Mouse (Mus musculus) kidney, adult 11 months (tissue): ENCODE results near the gene Ttll3.

Experiments used
- DNase-seq: peaks from one replicate; pipeline ENCODE4 v3.0.0; 2022

The Ttll3 gene

GRCm38 (mm10) chr6:113388960-113389359, at the start of gene Ttll3:
Ttll3 (plus strand) TSS chr6:113389260.
- DNase-seq: no peak

- DNase-seq: no peak
Observed at GRCm38 (mm10) chr6:113341574-113341973, 47.5 kb upstream of the Ttll3 start.

DNA sequence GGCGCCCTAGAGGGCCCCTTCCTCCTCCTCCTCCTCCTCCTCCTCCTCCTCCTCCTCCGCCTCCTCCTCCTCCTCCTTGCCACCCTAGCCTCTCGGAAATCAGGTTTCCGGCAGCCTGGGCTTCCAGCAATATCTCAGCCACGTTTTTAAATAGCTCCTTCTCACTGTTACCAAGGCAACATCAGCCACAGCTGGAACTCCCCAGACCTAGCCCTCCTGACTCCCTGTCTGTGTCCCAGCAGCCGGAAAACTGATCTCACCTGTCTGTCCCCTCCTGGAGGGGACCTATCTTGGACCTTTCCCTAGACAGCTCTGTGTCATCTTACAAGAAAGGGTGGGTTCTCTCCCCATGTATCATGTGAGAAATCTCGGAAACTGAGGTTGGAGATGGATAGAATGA, 46.8 kb upstream of the Ttll3 start:
- no peak for DNase-seq

- peak; percentile 80 for DNase-seq
Observed at GRCm38 (mm10) chr6:113343177-113344092, 45.6 kb upstream of the Ttll3 start, which contains the start of gene Camk1. Camk1 (minus strand) TSS chr6:113343984.

DNA sequence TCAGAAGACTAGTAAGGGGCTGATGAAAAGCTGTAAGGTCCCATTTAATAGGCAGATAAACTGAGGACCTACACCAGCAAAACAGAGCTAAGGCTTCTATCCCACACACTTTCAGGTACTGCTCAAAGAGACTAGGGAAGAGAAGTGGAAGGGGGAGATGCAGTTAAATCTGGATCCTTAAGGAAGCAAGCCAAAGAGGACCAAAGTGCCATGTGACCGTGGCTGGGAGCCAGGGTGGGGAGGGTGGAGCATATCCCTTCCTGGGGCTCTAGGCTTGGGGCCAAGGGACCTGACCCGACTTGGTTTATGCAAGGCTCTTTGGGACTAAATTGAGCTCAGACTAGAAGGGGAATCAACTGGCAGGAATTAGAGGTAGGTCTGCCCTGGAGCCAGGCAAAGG, 44.7 kb upstream of the Ttll3 start:
- peak; percentile 95 for DNase-seq

- no peak for DNase-seq
Observed at GRCm38 (mm10) chr6:113346897-113347296, 42.2 kb upstream of the Ttll3 start.

- DNase-seq: no peak
Observed at GRCm38 (mm10) chr6:113350538-113350937, 38.5 kb upstream of the Ttll3 start.

DNA sequence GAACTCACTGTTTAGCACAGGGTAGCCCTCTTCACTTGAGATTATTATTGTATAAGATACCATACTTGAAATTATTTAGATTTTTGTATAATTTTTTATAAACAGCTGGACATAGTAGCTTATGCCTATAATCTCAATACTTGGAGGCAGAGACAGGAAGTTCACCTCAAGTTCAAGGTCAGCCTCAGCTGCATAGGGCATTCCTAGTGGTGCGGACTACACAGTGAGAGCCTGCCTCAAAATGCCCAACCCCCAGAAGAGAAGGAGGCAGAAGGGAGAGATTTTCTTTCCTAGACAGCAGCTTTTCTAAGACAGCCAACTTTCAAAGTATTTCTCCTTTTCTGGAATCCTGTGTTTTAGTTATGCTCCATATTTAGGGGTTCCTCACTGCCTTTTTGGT, 37.9 kb upstream of the Ttll3 start:
- DNase-seq: no peak

- DNase-seq: no peak
Observed at GRCm38 (mm10) chr6:113351653-113352052, 37.4 kb upstream of the Ttll3 start.

DNA sequence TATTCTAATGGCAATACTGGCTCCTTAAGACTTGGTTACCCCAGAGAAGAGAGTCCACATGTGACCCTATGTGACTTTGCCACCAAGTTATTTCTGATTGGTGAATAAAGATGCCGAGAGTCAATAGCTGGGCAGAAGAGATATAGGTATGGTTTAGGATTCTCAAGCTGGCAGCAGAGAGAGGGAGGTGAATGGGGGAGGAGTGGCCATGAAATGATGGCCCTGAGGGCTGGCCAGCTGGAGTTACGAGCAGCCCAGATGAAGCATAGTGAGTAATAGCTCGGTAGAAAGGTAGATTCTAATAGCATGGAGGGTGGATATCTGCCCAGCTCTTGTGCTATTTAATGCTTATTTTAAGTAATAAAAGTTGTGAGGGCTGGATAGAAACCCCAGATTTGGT, 36.2 kb upstream of the Ttll3 start:
- no peak for DNase-seq

DNA sequence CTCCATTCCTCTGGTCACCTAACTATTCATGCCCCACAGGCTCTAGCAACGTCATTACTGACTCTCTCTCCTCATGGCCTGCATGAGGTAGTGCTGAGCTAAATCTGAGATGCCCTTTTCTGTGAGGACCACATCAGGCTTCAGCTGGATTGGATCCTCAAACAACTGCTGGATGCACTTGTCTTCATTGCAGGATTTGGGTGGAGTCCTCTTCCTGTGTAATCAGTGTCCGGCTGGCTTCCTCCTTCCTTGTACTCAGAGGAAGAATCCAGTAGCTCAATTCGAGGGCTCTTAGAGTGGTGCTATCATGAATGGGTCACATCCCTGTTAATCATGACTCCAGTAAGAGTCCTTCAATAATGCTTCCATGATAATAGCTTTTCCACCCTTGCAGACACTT, 35.4 kb upstream of the Ttll3 start:
- DNase-seq: no peak

- DNase-seq: no peak
Observed at GRCm38 (mm10) chr6:113361476-113361875, 27.6 kb upstream of the Ttll3 start.

GRCm38 (mm10) chr6:113362241-113362640, 26.8 kb upstream of the Ttll3 start:
- no peak for DNase-seq

DNA sequence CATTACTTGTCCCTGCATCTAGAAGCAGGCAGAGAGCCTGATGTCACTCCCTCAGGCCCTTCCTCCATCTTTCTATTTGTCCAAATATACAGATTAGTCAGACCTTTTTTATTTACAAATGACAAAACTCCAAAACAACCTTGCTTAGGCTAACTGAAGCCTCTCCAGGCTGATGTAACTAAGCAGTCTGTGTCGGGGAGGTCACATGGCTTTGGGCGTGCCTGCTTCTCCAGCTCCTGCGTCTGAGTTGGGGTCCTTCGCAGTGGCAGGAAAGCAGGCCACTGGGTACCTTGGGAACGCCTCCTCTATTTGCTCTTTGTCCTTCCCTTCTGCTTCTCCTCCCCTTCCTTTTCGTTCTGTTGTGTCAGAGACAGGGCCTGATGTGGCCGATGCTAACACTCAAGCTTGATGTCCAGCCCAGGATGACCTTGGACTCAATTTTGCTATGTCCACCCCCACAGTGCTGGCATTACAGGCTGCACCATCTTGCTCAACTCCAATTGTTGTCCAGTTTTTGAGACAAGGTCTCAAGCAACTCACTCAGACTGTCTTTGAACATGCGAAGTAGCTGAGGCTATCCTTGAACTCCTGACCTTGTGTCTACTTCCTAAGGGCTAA, 24.4 kb upstream of the Ttll3 start:
- no peak for DNase-seq

DNA sequence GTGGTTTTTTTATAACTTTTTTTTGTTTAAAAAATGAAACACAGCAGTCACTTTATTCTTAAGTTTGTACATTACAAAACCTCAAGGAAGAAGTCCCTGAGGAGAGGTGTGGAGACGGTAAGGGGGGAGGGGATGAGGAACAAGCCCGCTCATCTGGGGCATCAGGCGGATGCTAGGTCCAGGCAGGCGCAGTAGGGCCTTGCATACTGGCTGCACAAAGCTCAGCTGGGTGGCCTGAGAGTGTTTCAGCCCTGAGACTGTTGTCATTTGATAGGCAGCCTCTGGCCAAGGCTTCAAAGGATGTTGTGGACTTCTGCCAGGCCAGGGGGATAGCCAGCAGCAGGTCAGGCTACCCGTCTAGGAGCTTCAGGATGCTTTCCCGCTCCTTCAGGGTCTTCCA, 22.4 kb upstream of the Ttll3 start:
- DNase-seq: no peak

DNA sequence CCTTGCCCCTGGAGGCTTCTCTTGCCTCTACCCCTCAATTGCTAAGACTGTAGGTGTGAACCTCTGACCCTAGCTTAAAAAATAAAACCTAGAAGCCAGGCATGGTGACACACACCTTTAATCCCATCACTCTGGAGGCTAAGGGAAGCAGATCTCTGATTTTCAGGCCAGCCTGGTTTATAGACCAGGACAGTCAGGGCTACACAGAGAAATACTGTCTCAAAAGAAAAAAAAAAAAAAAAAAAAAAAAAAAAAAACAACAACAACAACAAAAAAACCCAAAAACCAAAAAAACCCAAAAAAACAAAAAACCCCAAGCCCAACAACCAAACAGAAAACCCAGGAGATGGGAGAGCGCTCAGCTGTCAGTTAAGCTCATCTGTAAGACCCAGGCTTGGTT, 21.5 kb upstream of the Ttll3 start:
- DNase-seq: no peak

DNA sequence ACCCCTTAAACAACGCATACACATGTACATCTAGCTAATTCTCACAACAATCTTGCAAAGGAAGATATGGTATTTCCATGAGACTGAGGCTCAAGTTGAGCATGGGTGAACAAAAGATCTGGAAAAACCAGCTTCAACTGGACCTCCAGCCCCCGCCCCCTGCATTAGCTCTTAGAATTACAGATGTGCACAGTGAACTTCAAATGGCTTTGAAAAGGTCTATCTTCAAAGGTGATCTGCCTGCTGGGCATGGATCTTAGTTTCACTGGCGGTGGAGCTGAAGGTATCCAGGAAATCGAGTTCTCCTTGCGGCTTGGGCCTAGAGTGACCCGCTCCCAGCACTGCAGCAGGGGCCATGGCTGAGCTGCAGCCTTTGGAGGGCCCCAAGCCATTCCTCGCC, 20.9 kb upstream of the Ttll3 start:
- DNase-seq: no peak

GRCm38 (mm10) chr6:113368577-113368976, 20.5 kb upstream of the Ttll3 start:
- DNase-seq: no peak

- no peak for DNase-seq
Observed at GRCm38 (mm10) chr6:113370194-113370929, 18.7 kb upstream of the Ttll3 start.

DNA sequence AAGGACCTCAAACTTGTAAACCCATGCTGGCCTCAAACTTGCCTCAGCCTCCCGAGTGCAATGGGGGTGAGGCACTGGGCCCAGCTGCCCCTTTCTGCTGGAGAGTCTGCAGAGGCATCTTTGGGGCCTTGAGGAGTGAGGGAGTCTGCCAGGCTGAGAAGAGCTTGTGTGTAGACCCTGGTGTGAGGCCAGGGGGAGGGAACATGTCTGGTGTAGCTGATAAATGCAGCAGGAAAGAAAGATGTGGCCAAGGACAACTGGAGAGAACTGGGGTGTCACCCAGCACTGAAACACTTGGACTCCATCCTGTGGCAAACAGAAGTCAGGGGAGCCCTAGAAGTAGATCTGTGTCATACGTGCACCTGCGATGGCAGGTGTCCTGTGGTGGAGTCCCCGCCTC, 15.6 kb upstream of the Ttll3 start:
- DNase-seq: no peak

DNA sequence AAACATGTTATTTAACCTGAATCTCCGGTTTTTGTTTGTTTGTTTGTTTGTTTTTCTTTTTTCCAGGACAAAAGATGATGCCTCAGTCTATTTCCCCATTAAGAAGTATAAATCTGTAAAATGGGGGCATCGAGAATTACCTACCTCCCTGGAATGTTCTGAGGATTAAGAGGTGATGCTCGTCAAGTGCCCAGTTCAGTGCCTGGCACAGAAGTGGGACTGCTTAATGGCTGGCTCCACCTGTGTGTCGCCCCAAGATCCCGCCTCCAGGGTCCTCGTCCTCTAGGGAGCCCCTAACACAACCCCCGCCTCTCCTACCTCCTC, 11.9 kb upstream of the Ttll3 start:
- no peak for DNase-seq

DNA sequence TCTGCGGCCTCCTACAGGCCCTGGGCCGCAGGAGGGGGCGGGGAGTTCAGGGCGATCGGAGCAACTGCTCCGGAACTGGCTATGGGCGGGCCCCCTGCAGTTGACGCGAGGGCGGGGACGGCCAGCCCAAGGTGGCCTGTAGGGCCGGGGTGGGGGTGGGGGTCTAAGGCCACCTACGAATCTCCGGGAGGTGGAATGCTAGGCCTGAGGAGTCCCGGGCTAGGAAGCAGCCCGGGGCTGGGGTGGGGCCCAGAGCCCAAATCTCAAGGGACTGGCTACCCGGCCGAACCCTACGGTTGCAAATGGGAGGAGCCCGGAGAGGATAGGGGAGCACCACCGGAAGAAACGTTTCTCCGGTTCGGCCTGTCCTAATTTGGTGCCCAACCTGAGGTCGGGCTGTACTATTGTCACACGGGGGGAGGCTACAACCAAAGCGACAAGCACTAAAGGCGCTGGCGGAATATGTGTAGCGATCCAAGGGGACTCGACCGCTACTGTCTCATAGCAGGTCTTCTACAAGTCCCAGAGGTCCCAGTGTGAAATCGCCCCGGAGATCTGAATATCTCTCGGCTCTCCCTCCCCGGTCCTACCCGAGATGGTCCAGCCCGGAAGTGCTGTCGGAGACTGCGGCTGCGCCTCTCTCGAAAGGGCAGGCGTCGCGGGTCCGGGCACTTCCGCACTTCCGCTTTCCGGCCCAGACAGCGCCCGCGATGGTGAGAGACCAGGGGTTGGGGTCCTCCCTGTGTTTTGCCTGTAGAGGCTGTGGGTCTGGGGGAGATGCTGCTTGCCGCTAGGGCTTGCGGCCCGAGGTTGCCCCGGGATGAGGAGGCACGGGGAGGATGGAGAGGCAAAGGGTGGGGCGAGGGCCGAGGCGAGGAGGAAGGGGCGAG, 11.3 kb upstream of the Ttll3 start, which contains the start of the genes Tada3 and Arpc4:
Gene Tada3, minus strand, starts transcription at position 388 of the 890 bp plus-strand sequence.
Gene Arpc4, plus strand, starts transcription at position 620 of the 890 bp plus-strand sequence.
- peak; percentile 94 for DNase-seq

GRCm38 (mm10) chr6:113379246-113379645, 9.8 kb upstream of the Ttll3 start:
- no peak for DNase-seq
